Mouse (Mus musculus): ENCODE data around the gene Flrt3. TPM values are rescaled to one million over a fixed set of nuclear protein-coding genes. Genes with fewer than 3 reads are reported as not detected.

Gene Flrt3
- polyA plus RNA-seq (2015; fragmentation: Nextera tagmentation; extraction: Ambion mirVana), result 36.9 and 41.4 TPM in 2 replicates

- no peaks in the 10 kb centered on the region for H3K36me3 ChIP-seq
- H3K27me3 ChIP-seq, result no peaks in the 10 kb centered on the region
- H3K9me3 ChIP-seq, result no peaks in the 10 kb centered on the region
- peak; percentile 97 for ATAC-seq (ENCODE audit: insufficient number of reproducible peaks, low FRiP score, low TSS enrichment, low read depth)
- peak within 1 kb of the TSS; percentile 49 for H3K4me2 ChIP-seq
- H3K9ac ChIP-seq, result peak within 1 kb of the TSS; percentile 63
- H3K27ac ChIP-seq, result peak within 1 kb of the TSS; percentile 86
- peaks cover 12% of the 10 kb centered on the region for H3K4me1 ChIP-seq
- peak within 1 kb of the TSS; percentile 58 for H3K4me3 ChIP-seq
- under 1% methylated on average over 26 of the region's 26 CpGs for WGBS
Observed at GRCm38 (mm10) chr2:140670963-140671702, at the start of gene Flrt3. Gene Flrt3 (minus strand): TSS chr2:140671469.

GRCm38 (mm10) chr2:140717407-140717806, 46.1 kb upstream of the Flrt3 start:
- Histone ChIP-seq H3K4me1 (no peaks in the 10 kb centered on the region), H3K9ac (no peak overlapping the region), H3K4me2 (no peak overlapping the region), H3K27me3 (no peaks in the 10 kb centered on the region), H3K27ac (no peak overlapping the region), H3K4me3 (no peak overlapping the region), H3K9me3 (no peaks in the 10 kb centered on the region), H3K36me3 (no peaks in the 10 kb centered on the region)
- no peak for ATAC-seq (ENCODE audit: insufficient number of reproducible peaks, low FRiP score, low TSS enrichment, low read depth)
- WGBS, result 87% methylated on average over 9 of the region's 9 CpGs

- Histone ChIP-seq H3K9me3 (no peaks in the 10 kb centered on the region), H3K4me2 (no peak overlapping the region), H3K27ac (no peak overlapping the region), H3K36me3 (no peaks in the 10 kb centered on the region), H3K4me3 (no peak overlapping the region), H3K4me1 (no peaks in the 10 kb centered on the region), H3K9ac (no peak overlapping the region), H3K27me3 (no peaks in the 10 kb centered on the region)
- ATAC-seq (ENCODE audit: insufficient number of reproducible peaks, low FRiP score, low TSS enrichment, low read depth), result no peak
- 82% methylated on average over 4 of the region's 4 CpGs for whole genome bisulfite sequencing
Observed at GRCm38 (mm10) chr2:140715822-140716221, 44.6 kb upstream of the Flrt3 start.

GRCm38 (mm10) chr2:140707550-140707949, 36.3 kb upstream of the Flrt3 start:
- no peaks in the 10 kb centered on the region for H3K36me3 ChIP-seq
- H3K27me3 ChIP-seq, result no peaks in the 10 kb centered on the region
- no peak overlapping the region for H3K4me2 ChIP-seq
- H3K4me3 ChIP-seq, result no peak overlapping the region
- no peaks in the 10 kb centered on the region for H3K9me3 ChIP-seq
- WGBS, result 70% methylated on average over 5 of the region's 5 CpGs
- H3K4me1 ChIP-seq, result peaks cover 4% of the 10 kb centered on the region; the same call in 1 of the 2 replicates
- H3K27ac ChIP-seq, result no peak overlapping the region
- ATAC-seq (ENCODE audit: insufficient number of reproducible peaks, low FRiP score, low TSS enrichment, low read depth), result no peak
- no peak overlapping the region for H3K9ac ChIP-seq

- 21% methylated on average over 2 of the region's 2 CpGs for WGBS
- H3K36me3 ChIP-seq, result no peaks in the 10 kb centered on the region
- H3K9ac ChIP-seq, result no peak overlapping the region
- H3K9me3 ChIP-seq, result no peaks in the 10 kb centered on the region
- no peak overlapping the region for H3K4me3 ChIP-seq
- no peak overlapping the region for H3K27ac ChIP-seq
- no peaks in the 10 kb centered on the region for H3K27me3 ChIP-seq
- peaks cover 4% of the 10 kb centered on the region; the same call in 1 of the 2 replicates for H3K4me1 ChIP-seq
- no peak overlapping the region for H3K4me2 ChIP-seq
- ATAC-seq (ENCODE audit: insufficient number of reproducible peaks, low FRiP score, low TSS enrichment, low read depth), result no peak
Observed at GRCm38 (mm10) chr2:140705278-140705677, 34.0 kb upstream of the Flrt3 start.

GRCm38 (mm10) chr2:140704146-140704545, 32.9 kb upstream of the Flrt3 start:
- Histone ChIP-seq H3K4me1 (peaks cover 4% of the 10 kb centered on the region; the same call in 1 of the 2 replicates), H3K4me3 (no peak overlapping the region), H3K4me2 (no peak overlapping the region), H3K9ac (no peak overlapping the region), H3K9me3 (no peaks in the 10 kb centered on the region), H3K27me3 (no peaks in the 10 kb centered on the region), H3K36me3 (no peaks in the 10 kb centered on the region), H3K27ac (no peak overlapping the region)
- WGBS, result 31% methylated on average over 3 of the region's 3 CpGs
- no peak for ATAC-seq (ENCODE audit: insufficient number of reproducible peaks, low FRiP score, low TSS enrichment, low read depth)

- H3K27me3 ChIP-seq, result no peaks in the 10 kb centered on the region
- no peaks in the 10 kb centered on the region for H3K9me3 ChIP-seq
- 62% methylated on average over 4 of the region's 4 CpGs for WGBS
- no peak overlapping the region for H3K4me2 ChIP-seq
- H3K36me3 ChIP-seq, result no peaks in the 10 kb centered on the region
- ATAC-seq (ENCODE audit: insufficient number of reproducible peaks, low FRiP score, low TSS enrichment, low read depth), result no peak
- H3K9ac ChIP-seq, result no peak overlapping the region
- no peak overlapping the region for H3K4me3 ChIP-seq
- peaks cover 9% of the 10 kb centered on the region for H3K4me1 ChIP-seq
- no peak overlapping the region for H3K27ac ChIP-seq
Observed at GRCm38 (mm10) chr2:140703377-140703776, 32.1 kb upstream of the Flrt3 start.

GRCm38 (mm10) chr2:140698585-140698984, 27.3 kb upstream of the Flrt3 start:
- H3K27ac ChIP-seq, result no peak overlapping the region
- 23% methylated on average over 3 of the region's 3 CpGs for WGBS
- peaks cover 5% of the 10 kb centered on the region for H3K4me1 ChIP-seq
- ATAC-seq (ENCODE audit: insufficient number of reproducible peaks, low FRiP score, low TSS enrichment, low read depth), result no peak
- H3K36me3 ChIP-seq, result no peaks in the 10 kb centered on the region
- no peak overlapping the region for H3K9ac ChIP-seq
- no peaks in the 10 kb centered on the region for H3K27me3 ChIP-seq
- H3K4me2 ChIP-seq, result no peak overlapping the region
- H3K4me3 ChIP-seq, result no peak overlapping the region
- H3K9me3 ChIP-seq, result no peaks in the 10 kb centered on the region

- no peak overlapping the region for H3K4me2 ChIP-seq
- 81% methylated on average over 5 of the region's 5 CpGs for WGBS
- no peak for ATAC-seq (ENCODE audit: insufficient number of reproducible peaks, low FRiP score, low TSS enrichment, low read depth)
Observed at GRCm38 (mm10) chr2:140693845-140694244, 22.6 kb upstream of the Flrt3 start.

GRCm38 (mm10) chr2:140692461-140692860, 21.2 kb upstream of the Flrt3 start:
- WGBS, result 25% methylated on average over 4 of the region's 4 CpGs
- Histone ChIP-seq H3K4me1 (no peaks in the 10 kb centered on the region), H3K27me3 (no peaks in the 10 kb centered on the region), H3K4me3 (no peak overlapping the region), H3K9ac (no peak overlapping the region), H3K27ac (no peak overlapping the region), H3K36me3 (no peaks in the 10 kb centered on the region), H3K4me2 (no peak overlapping the region), H3K9me3 (no peaks in the 10 kb centered on the region)
- no peak for ATAC-seq (ENCODE audit: insufficient number of reproducible peaks, low FRiP score, low TSS enrichment, low read depth)

More at GRCm38 (mm10) chr2:140693845-140694244, 22.6 kb upstream of the Flrt3 start:
- H3K9me3 ChIP-seq, result no peaks in the 10 kb centered on the region
- H3K4me3 ChIP-seq, result no peak overlapping the region
- no peak overlapping the region for H3K27ac ChIP-seq
- H3K36me3 ChIP-seq, result no peaks in the 10 kb centered on the region
- peaks cover 4% of the 10 kb centered on the region for H3K4me1 ChIP-seq
- no peaks in the 10 kb centered on the region for H3K27me3 ChIP-seq
- H3K9ac ChIP-seq, result no peak overlapping the region

- ATAC-seq (ENCODE audit: insufficient number of reproducible peaks, low FRiP score, low TSS enrichment, low read depth), result no peak
- WGBS, result 51% methylated on average over 1 of the region's 1 CpGs
Observed at GRCm38 (mm10) chr2:140691403-140691802, 20.1 kb upstream of the Flrt3 start.

GRCm38 (mm10) chr2:140690906-140691305, 19.6 kb upstream of the Flrt3 start:
- 93% methylated on average over 2 of the region's 2 CpGs for WGBS
- H3K4me1 ChIP-seq, result no peaks in the 10 kb centered on the region
- ATAC-seq (ENCODE audit: insufficient number of reproducible peaks, low FRiP score, low TSS enrichment, low read depth), result no peak

More at GRCm38 (mm10) chr2:140691403-140691802, 20.1 kb upstream of the Flrt3 start:
- no peak overlapping the region for H3K4me3 ChIP-seq
- H3K9me3 ChIP-seq, result no peaks in the 10 kb centered on the region
- H3K4me2 ChIP-seq, result no peak overlapping the region
- H3K27me3 ChIP-seq, result no peaks in the 10 kb centered on the region
- no peaks in the 10 kb centered on the region for H3K4me1 ChIP-seq
- no peak overlapping the region for H3K9ac ChIP-seq
- H3K27ac ChIP-seq, result no peak overlapping the region
- H3K36me3 ChIP-seq, result no peaks in the 10 kb centered on the region

More at GRCm38 (mm10) chr2:140690906-140691305, 19.6 kb upstream of the Flrt3 start:
- Histone ChIP-seq H3K27ac (no peak overlapping the region), H3K4me3 (no peak overlapping the region), H3K9me3 (no peaks in the 10 kb centered on the region), H3K4me2 (no peak overlapping the region), H3K9ac (no peak overlapping the region), H3K27me3 (no peaks in the 10 kb centered on the region), H3K36me3 (no peaks in the 10 kb centered on the region)

Data from limb, embryonic 15.5 days (tissue).